Mouse (Mus musculus) lung, embryonic 14.5 days (tissue): ENCODE measurements at regions not wholly inside any gene's neighbourhood (a gene's known extent, or its start where the extent isn't known, plus 50 kb on each side); places are given as distances from the start of the nearest gene placed in this dataset.

Source experiments
- ATAC-seq: fragments of 200-750 bp; cut with Nextera tagmentation; 2 replicates; pipeline ENCODE4 v1.8.0; 2017; ENCODE audit warnings: mild to moderate bottlenecking, moderate TSS enrichment, moderate library complexity; ENCODE audit not compliant: insufficient read depth
- DNase-seq: peaks from one replicate; pipeline ENCODE4 v3.0.0-alpha.2; 2015
- H3K27ac ChIP-seq: fragments of 300-500 bp; sonication (generic); 2 replicates; pipeline ENCODE4 v1.5.1; 2014; ENCODE audit warnings: low read depth, mild to moderate bottlenecking, moderate library complexity
- H3K27me3 ChIP-seq: fragments of 300-500 bp; sonication (generic); 2 replicates; pipeline ENCODE4 v1.6.1; 2014; ENCODE audit warnings: low read length, control low read depth; ENCODE audit not compliant: insufficient read depth
- H3K36me3 ChIP-seq: fragments of 300-500 bp; sonication (generic); 2 replicates; pipeline ENCODE4 v1.6.1; 2014; ENCODE audit warnings: control low read depth; ENCODE audit not compliant: insufficient read depth
- H3K4me1 ChIP-seq: fragments of 300-500 bp; sonication (generic); 2 replicates; pipeline ENCODE4 v1.6.1; 2014; ENCODE audit warnings: antibody characterized with exemption, control low read depth; ENCODE audit not compliant: insufficient read depth
- H3K4me2 ChIP-seq: fragments of 300-500 bp; sonication (generic); 2 replicates; pipeline ENCODE4 v1.6.1; 2014; ENCODE audit warnings: mild to moderate bottlenecking
- H3K4me3 ChIP-seq: fragments of 300-500 bp; sonication (generic); 2 replicates; pipeline ENCODE4 v1.5.1; 2014; ENCODE audit warnings: low read depth, low read length
- H3K9ac ChIP-seq: fragments of 300-500 bp; sonication (generic); 2 replicates; pipeline ENCODE4 v1.6.1; 2014
- H3K9me3 ChIP-seq: fragments of 300-500 bp; sonication (generic); 2 replicates; pipeline ENCODE4 v1.6.1; 2016; ENCODE audit warnings: low read depth, low read length, control low read depth
- CTCF ChIP-seq: IDR thresholded peaks from 2 replicates; pipeline ENCODE4 v1.5.1; 2016; ENCODE audit warnings: antibody characterized with exemption, low read depth
- WGBS: fragments of 180-500 bp; shearing (Covaris S2); extraction: QIAGEN DNeasy Blood & Tissue Kit; methylation state at CpG from one replicate; pipeline ENCODE4 v1.1.7; 2014; 5-methylcytosine and 5-hydroxymethylcytosine counted together

GRCm38 (mm10) chr9:82484341-82484740, 345.0 kb upstream of the Irak1bp1 start:
- ATAC-seq = no peak
- WGBS = 85% methylated on average over 1 of the region's 1 CpGs
- no peak for DNase-seq

GRCm38 (mm10) chr9:82493440-82493839, 335.9 kb upstream of the Irak1bp1 start:
- TF ChIP-seq CTCF = no peak
- Histone ChIP-seq H3K4me1 (no peaks in the 10 kb centered on the region), H3K4me3 (no peak overlapping the region), H3K9me3 (no peaks in the 10 kb centered on the region), H3K36me3 (no peaks in the 10 kb centered on the region), H3K9ac (no peak overlapping the region), H3K27me3 (no peaks in the 10 kb centered on the region), H3K4me2 (no peak overlapping the region), H3K27ac (no peak overlapping the region)
- no peak for ATAC-seq
- no peak for DNase-seq

More at GRCm38 (mm10) chr9:82484341-82484740, 345.0 kb upstream of the Irak1bp1 start:
- Histone ChIP-seq H3K27me3 (no peaks in the 10 kb centered on the region), H3K4me1 (no peaks in the 10 kb centered on the region), H3K9me3 (no peaks in the 10 kb centered on the region), H3K36me3 (no peaks in the 10 kb centered on the region), H3K27ac (no peak overlapping the region), H3K9ac (no peak overlapping the region), H3K4me2 (no peak overlapping the region), H3K4me3 (no peak overlapping the region)
- no peak for TF ChIP-seq CTCF

- Histone ChIP-seq H3K9me3 (no peaks in the 10 kb centered on the region), H3K4me3 (no peak overlapping the region), H3K4me1 (no peaks in the 10 kb centered on the region), H3K9ac (no peak overlapping the region), H3K27me3 (no peaks in the 10 kb centered on the region), H3K36me3 (no peaks in the 10 kb centered on the region), H3K4me2 (no peak overlapping the region), H3K27ac (no peak overlapping the region)
- ATAC-seq (no peak), DNase-seq (no peak)
- no peak for TF ChIP-seq CTCF
- WGBS = 59% methylated on average over 2 of the region's 2 CpGs
These were observed 319.3 kb upstream of the Irak1bp1 start for GRCm38 (mm10) chr9:82510014-82510413.

GRCm38 (mm10) chr9:82518993-82519392, 310.3 kb upstream of the Irak1bp1 start:
- no peak overlapping the region for H3K27ac ChIP-seq
- DNase-seq = no peak
- H3K36me3 ChIP-seq = no peaks in the 10 kb centered on the region
- WGBS = 15% methylated on average over 1 of the region's 1 CpGs
- H3K9ac ChIP-seq = no peak overlapping the region
- no peaks in the 10 kb centered on the region for H3K4me1 ChIP-seq
- H3K4me2 ChIP-seq = no peak overlapping the region
- no peak overlapping the region for H3K4me3 ChIP-seq
- TF ChIP-seq CTCF = no peak
- ATAC-seq = no peak
- no peaks in the 10 kb centered on the region for H3K27me3 ChIP-seq
- H3K9me3 ChIP-seq = no peaks in the 10 kb centered on the region

- DNase-seq (no peak), ATAC-seq (no peak)
- Histone ChIP-seq H3K4me3 (no peak overlapping the region), H3K9me3 (no peaks in the 10 kb centered on the region), H3K27me3 (no peaks in the 10 kb centered on the region), H3K36me3 (no peaks in the 10 kb centered on the region), H3K9ac (no peak overlapping the region), H3K27ac (no peak overlapping the region), H3K4me2 (no peak overlapping the region), H3K4me1 (no peaks in the 10 kb centered on the region)
- TF ChIP-seq CTCF = no peak
- 73% methylated on average over 8 of the region's 8 CpGs for WGBS
These were observed 301.4 kb upstream of the Irak1bp1 start for GRCm38 (mm10) chr9:82527867-82528385.

- no peak overlapping the region for H3K27ac ChIP-seq
These were observed 276.6 kb upstream of the Irak1bp1 start for GRCm38 (mm10) chr9:82552726-82553125.

GRCm38 (mm10) chr9:82553213-82553612, 276.1 kb upstream of the Irak1bp1 start:
- Histone ChIP-seq H3K27me3 (no peaks in the 10 kb centered on the region), H3K9me3 (no peaks in the 10 kb centered on the region), H3K27ac (no peak overlapping the region), H3K36me3 (no peaks in the 10 kb centered on the region), H3K4me1 (no peaks in the 10 kb centered on the region), H3K9ac (no peak overlapping the region), H3K4me2 (no peak overlapping the region), H3K4me3 (no peak overlapping the region)
- WGBS = 81% methylated on average over 3 of the region's 3 CpGs
- no peak for ATAC-seq
- DNase-seq = no peak
- TF ChIP-seq CTCF = no peak

More at GRCm38 (mm10) chr9:82552726-82553125, 276.6 kb upstream of the Irak1bp1 start:
- Histone ChIP-seq H3K9me3 (no peaks in the 10 kb centered on the region), H3K4me2 (no peak overlapping the region), H3K4me1 (no peaks in the 10 kb centered on the region), H3K4me3 (no peak overlapping the region), H3K9ac (no peak overlapping the region), H3K36me3 (no peaks in the 10 kb centered on the region), H3K27me3 (no peaks in the 10 kb centered on the region)
- no peak for TF ChIP-seq CTCF
- DNase-seq (no peak), ATAC-seq (no peak)
- 70% methylated on average over 6 of the region's 6 CpGs for WGBS
